Mouse (Mus musculus) limb, embryonic 11.5 days (tissue): ENCODE measurements around the gene Hscb. TPM values are rescaled to one million over a fixed set of nuclear protein-coding genes. Genes with fewer than 3 reads are reported as not detected.

Experiments
- ATAC-seq: fragments of 200-750 bp; cut with Nextera tagmentation; 2 replicates; pipeline ENCODE4 v1.8.0; 2017; ENCODE audit warnings: low read depth; ENCODE audit not compliant: insufficient number of reproducible peaks, low FRiP score, low TSS enrichment
- DNase-seq: peaks from one replicate; pipeline ENCODE4 v3.0.0-alpha.2; 2015; ENCODE audit warnings: low spot score
- H3K27ac ChIP-seq: fragments of 300-500 bp; sonication (generic); replicated peaks from 2 replicates; pipeline ENCODE4 v1.5.1; 2014; ENCODE audit warnings: low read depth, mild to moderate bottlenecking, low read length
- H3K27me3 ChIP-seq: fragments of 300-500 bp; sonication (generic); 2 replicates; pipeline ENCODE4 v1.6.1; 2014; ENCODE audit warnings: mild to moderate bottlenecking, low read length, mixed read lengths; ENCODE audit not compliant: control insufficient read depth, insufficient read depth
- H3K36me3 ChIP-seq: fragments of 300-500 bp; sonication (generic); 2 replicates; pipeline ENCODE4 v1.6.1; 2014; ENCODE audit warnings: mild to moderate bottlenecking, low read length, moderate library complexity, mixed read lengths; ENCODE audit not compliant: control insufficient read depth, insufficient read depth
- H3K4me1 ChIP-seq: fragments of 300-500 bp; sonication (generic); 2 replicates; pipeline ENCODE4 v1.6.1; 2014; ENCODE audit warnings: low read length, mixed read lengths; ENCODE audit not compliant: control insufficient read depth, insufficient read depth
- H3K4me2 ChIP-seq: fragments of 300-500 bp; sonication (generic); 2 replicates; pipeline ENCODE4 v1.6.1; 2014; ENCODE audit warnings: low read depth, mild to moderate bottlenecking, moderate library complexity; ENCODE audit not compliant: severe bottlenecking
- H3K4me3 ChIP-seq: fragments of 300-500 bp; sonication (generic); 2 replicates; pipeline ENCODE4 v1.5.1; 2014; ENCODE audit warnings: low read depth, low read length
- H3K9ac ChIP-seq: fragments of 300-500 bp; sonication (generic); 2 replicates; pipeline ENCODE4 v1.6.1; 2014; ENCODE audit warnings: mild to moderate bottlenecking, low read length
- H3K9me3 ChIP-seq: fragments of 300-500 bp; sonication (generic); 2 replicates; pipeline ENCODE4 v1.6.1; 2016; ENCODE audit warnings: low read length; ENCODE audit not compliant: control insufficient read depth
- WGBS: fragments of 180-500 bp; shearing (Covaris S2); extraction: QIAGEN DNeasy Blood & Tissue Kit; methylation state at CpG from one replicate; pipeline ENCODE4 v1.1.7; 2014; 5-methylcytosine and 5-hydroxymethylcytosine counted together
- polyA plus RNA-seq: library from polyadenylated mRNA; unstranded; fragments of >200 nt; fragmentation: Nextera tagmentation; extraction: Ambion mirVana; gene quantifications from 2 replicates; pipeline ENCODE4 v1.2.1, GENCODE M21; 2014

The Hscb gene
- polyA plus RNA-seq, 1 experiment from 2014 or later, result 25.8 TPM

GRCm38 (mm10) chr5:110873160-110873559 is 33.6 kb upstream of the Hscb start:
- H3K4me2 ChIP-seq, result no peak overlapping the region
- H3K4me1 ChIP-seq, result peaks cover 4% of the 10 kb centered on the region; the same call in 1 of the 2 replicates
- DNase-seq, result no peak
- 92% methylated on average over 6 of the region's 6 CpGs for WGBS
- ATAC-seq, result no peak
- no peaks in the 10 kb centered on the region for H3K27me3 ChIP-seq
- no peak overlapping the region for H3K4me3 ChIP-seq
- no peak overlapping the region for H3K9ac ChIP-seq
- H3K27ac ChIP-seq, result no peak overlapping the region
- H3K9me3 ChIP-seq, result no peaks in the 10 kb centered on the region
- no peaks in the 10 kb centered on the region; the same call in 1 of the 2 replicates for H3K36me3 ChIP-seq

DNA sequence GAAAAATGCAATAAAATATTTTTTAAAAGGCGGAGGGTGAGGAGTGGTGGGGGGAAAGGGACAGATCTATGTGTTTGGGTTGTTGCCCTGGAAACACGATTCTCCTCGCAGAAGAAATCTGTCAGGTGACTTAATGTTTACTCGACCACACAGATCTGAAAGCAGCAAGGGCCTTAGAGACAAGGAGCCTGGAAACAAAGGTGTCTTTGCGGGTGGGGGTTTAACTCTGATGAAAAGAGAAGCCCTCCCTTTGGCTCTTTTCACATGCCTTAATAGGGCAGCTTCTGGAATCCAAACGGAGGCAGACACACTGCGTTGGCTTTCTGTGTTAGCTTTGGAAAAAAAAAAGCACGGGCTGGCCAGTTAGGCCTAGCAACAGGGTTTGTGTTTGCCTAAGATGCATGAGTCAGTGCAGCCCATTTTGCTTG is 29.7 kb upstream of the Hscb start:
- Histone ChIP-seq H3K4me2 (no peak overlapping the region), H3K4me3 (no peak overlapping the region), H3K4me1 (no peaks in the 10 kb centered on the region), H3K9ac (no peak overlapping the region), H3K9me3 (no peaks in the 10 kb centered on the region), H3K27me3 (no peaks in the 10 kb centered on the region), H3K36me3 (peaks cover 5% of the 10 kb centered on the region; the same call in 1 of the 2 replicates), H3K27ac (no peak overlapping the region)
- ATAC-seq (no peak), DNase-seq (no peak)
- 79% methylated on average over 8 of the region's 8 CpGs for WGBS

- Histone ChIP-seq H3K27ac (no peak overlapping the region), H3K36me3 (peaks cover 5% of the 10 kb centered on the region; the same call in 1 of the 2 replicates), H3K4me3 (no peak overlapping the region), H3K4me1 (no peaks in the 10 kb centered on the region), H3K27me3 (no peaks in the 10 kb centered on the region), H3K9ac (no peak overlapping the region), H3K4me2 (no peak overlapping the region), H3K9me3 (no peaks in the 10 kb centered on the region)
- WGBS, result 93% methylated on average over 4 of the region's 4 CpGs
- DNase-seq (no peak), ATAC-seq (no peak)
Observed at GRCm38 (mm10) chr5:110868460-110868859, 28.9 kb upstream of the Hscb start.

DNA sequence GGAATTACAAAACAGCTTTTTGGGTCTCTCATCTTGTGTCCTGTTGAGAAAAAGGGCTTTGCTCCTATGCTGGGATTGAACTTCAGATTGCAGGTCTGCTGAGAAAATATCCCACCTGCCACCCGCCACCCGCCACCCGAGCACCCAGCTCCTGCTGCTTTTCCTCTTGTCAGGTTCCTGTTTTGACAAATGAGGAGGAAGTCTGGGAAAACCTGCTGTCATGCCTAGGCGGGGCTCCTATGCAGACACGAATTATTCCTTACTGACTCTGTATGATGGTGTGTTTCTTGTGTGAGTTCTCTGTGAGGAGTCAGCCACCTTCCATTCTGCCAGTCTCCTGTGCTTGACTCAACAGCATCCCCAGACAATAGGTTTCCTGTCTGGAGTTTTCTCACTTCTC is 20.9 kb upstream of the Hscb start:
- DNase-seq (no peak), ATAC-seq (no peak)
- 89% methylated on average over 5 of the region's 5 CpGs for WGBS
- H3K27ac ChIP-seq, result no peak overlapping the region
- no peak overlapping the region for H3K9ac ChIP-seq
- H3K9me3 ChIP-seq, result no peaks in the 10 kb centered on the region
- H3K4me1 ChIP-seq, result no peaks in the 10 kb centered on the region
- H3K4me2 ChIP-seq, result no peak overlapping the region
- no peak overlapping the region for H3K4me3 ChIP-seq
- peaks cover 11% of the 10 kb centered on the region for H3K36me3 ChIP-seq
- no peaks in the 10 kb centered on the region for H3K27me3 ChIP-seq

- peaks cover 11% of the 10 kb centered on the region for H3K36me3 ChIP-seq
- H3K27ac ChIP-seq, result no peak overlapping the region
- DNase-seq (no peak), ATAC-seq (no peak)
- WGBS, result 70% methylated on average over 13 of the region's 13 CpGs
- H3K9me3 ChIP-seq, result no peaks in the 10 kb centered on the region
- no peaks in the 10 kb centered on the region for H3K4me1 ChIP-seq
- no peak overlapping the region for H3K9ac ChIP-seq
- no peak overlapping the region for H3K4me2 ChIP-seq
- no peaks in the 10 kb centered on the region for H3K27me3 ChIP-seq
- H3K4me3 ChIP-seq, result no peak overlapping the region
Observed at GRCm38 (mm10) chr5:110859013-110859650, 19.6 kb upstream of the Hscb start.

DNA sequence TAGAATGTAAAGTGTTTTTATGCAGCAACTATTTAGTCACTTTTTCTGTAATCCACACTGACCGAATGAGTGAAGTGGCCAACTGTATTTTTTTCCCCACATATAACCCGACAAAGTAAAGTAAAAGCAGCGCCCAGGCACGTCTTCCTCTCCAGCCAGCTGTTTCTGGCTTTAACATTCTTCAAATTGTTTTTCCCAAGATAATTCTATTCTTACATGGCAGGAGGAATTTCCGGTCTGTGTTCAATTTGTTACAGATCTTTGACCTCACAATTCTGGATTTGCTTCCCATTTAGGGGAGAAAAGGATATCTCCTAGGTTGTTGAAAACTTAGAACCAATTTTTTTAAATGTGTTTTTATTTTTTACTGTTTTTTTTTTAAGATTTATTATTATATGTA is 17.5 kb upstream of the Hscb start:
- no peaks in the 10 kb centered on the region for H3K27me3 ChIP-seq
- H3K4me1 ChIP-seq, result no peaks in the 10 kb centered on the region
- 83% methylated on average over 5 of the region's 5 CpGs for WGBS
- no peak overlapping the region for H3K4me3 ChIP-seq
- H3K4me2 ChIP-seq, result no peak overlapping the region
- peaks cover 11% of the 10 kb centered on the region for H3K36me3 ChIP-seq
- no peak overlapping the region for H3K9ac ChIP-seq
- H3K27ac ChIP-seq, result no peak overlapping the region
- H3K9me3 ChIP-seq, result no peaks in the 10 kb centered on the region
- DNase-seq, result no peak
- no peak for ATAC-seq

DNA sequence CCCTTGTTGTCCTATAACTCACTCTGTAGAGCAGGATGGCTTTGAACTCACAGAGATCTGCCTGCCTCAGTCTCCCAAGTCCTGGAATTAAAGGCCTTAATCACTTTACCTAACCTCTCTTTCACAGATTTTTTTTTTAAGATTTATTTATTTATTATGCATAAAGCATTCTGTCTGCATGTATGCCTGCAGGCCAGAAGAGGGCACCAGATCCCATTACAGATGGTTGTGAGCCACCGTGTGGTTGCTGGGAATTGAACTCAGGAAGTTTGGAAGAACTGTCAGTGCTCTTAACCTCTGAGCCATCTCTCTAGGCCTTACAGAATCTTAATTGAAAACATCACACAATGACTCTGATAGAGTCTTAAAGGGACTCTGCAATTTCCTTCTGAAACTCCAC is 13.4 kb upstream of the Hscb start:
- Histone ChIP-seq H3K9ac (no peak overlapping the region), H3K4me3 (no peak overlapping the region), H3K36me3 (peaks cover 5% of the 10 kb centered on the region; the same call in 1 of the 2 replicates), H3K4me2 (no peak overlapping the region), H3K9me3 (no peaks in the 10 kb centered on the region), H3K27me3 (no peaks in the 10 kb centered on the region), H3K27ac (no peak overlapping the region), H3K4me1 (no peaks in the 10 kb centered on the region)
- 92% methylated on average over 1 of the region's 1 CpGs for WGBS
- DNase-seq (no peak), ATAC-seq (no peak)

GRCm38 (mm10) chr5:110841046-110841862 is 1.7 kb upstream of the Hscb start:
- H3K9ac ChIP-seq, result no peak overlapping the region
- no peaks in the 10 kb centered on the region; the same call in 1 of the 2 replicates for H3K4me1 ChIP-seq
- ATAC-seq (no peak), DNase-seq (no peak)
- H3K27me3 ChIP-seq, result no peaks in the 10 kb centered on the region
- H3K9me3 ChIP-seq, result no peaks in the 10 kb centered on the region
- peaks cover 10% of the 10 kb centered on the region; the same call in 1 of the 2 replicates for H3K36me3 ChIP-seq
- H3K4me3 ChIP-seq, result no peak overlapping the region
- WGBS, result 91% methylated on average over 14 of the region's 14 CpGs
- H3K27ac ChIP-seq, result no peak overlapping the region
- H3K4me2 ChIP-seq, result no peak overlapping the region
